9 mouse cellular contexts compared by ENCODE assay signal in genomic region chr19:4558570-4558955, GRCm38 (mm10). TPM values are rescaled to one million over a fixed set of nuclear protein-coding genes. Genes with fewer than 3 reads are reported as not detected.
DNase-seq lines count a peak whose midpoint lies in the region; ATAC-seq and TF ChIP-seq lines count a peak whose summit lies in the region.
"Had no signal": no experiment of that assay in that cellular context is flagged by ENCODE, and none has a peak within 500 bp of the region (broad histone marks: within the 10 kb centered on the region; RNA-seq: fewer than 3 reads in every experiment).

No protein-coding gene starts in this region.

- H3K9ac ChIP-seq in embryonic facial prominence, embryonic 14.5 days (ENCODE audit: low read depth, low read length): peak overlapping the region; percentile 2; the same call in 1 of the 2 replicates
- no peak overlapping the region for H3K9ac ChIP-seq in midbrain, embryonic 15.5 days
- H3K9ac ChIP-seq in lung, postnatal 0 days (replicated peaks; ENCODE audit: low read depth): no peak overlapping the region

- H3K9me3 ChIP-seq in embryonic facial prominence, embryonic 14.5 days (ENCODE audit: control insufficient read depth, low read length): no peaks in the 10 kb centered on the region
- no peaks in the 10 kb centered on the region for H3K9me3 ChIP-seq in midbrain, embryonic 15.5 days
- H3K9me3 ChIP-seq in lung, postnatal 0 days (ENCODE audit: low read length): no peaks in the 10 kb centered on the region

- H3K4me3 ChIP-seq in embryonic facial prominence, embryonic 14.5 days (ENCODE audit: low read depth, low read length): no peak overlapping the region
- no peak overlapping the region for H3K4me3 ChIP-seq in midbrain, embryonic 15.5 days
- H3K4me3 ChIP-seq in lung, postnatal 0 days (ENCODE audit: low read depth, low read length): no peak overlapping the region
- H3K4me3 ChIP-seq: myocyte had no signal

- no peaks in the 10 kb centered on the region for H3K36me3 ChIP-seq in embryonic facial prominence, embryonic 14.5 days (ENCODE audit: control insufficient read depth, insufficient read depth, low read length)
- no peaks in the 10 kb centered on the region for H3K36me3 ChIP-seq in midbrain, embryonic 15.5 days (replicated peaks)
- H3K36me3 ChIP-seq in lung, postnatal 0 days (ENCODE audit: insufficient read depth, low read length): no peaks in the 10 kb centered on the region

- TF ChIP-seq EP300 in lung, postnatal 0 days (IDR thresholded peaks at IDR 0.05): no peak

- DNase-seq in gastrocnemius, adult 18-20 months (ENCODE audit: low spot score): peak; percentile 31
- DNase-seq in gastrocnemius, adult 8-10 months (ENCODE audit: low spot score in 2 of 2): no peak
- peak; percentile 9 for DNase-seq in embryonic facial prominence, embryonic 14.5 days (ENCODE audit: low spot score)
- peak; percentile 37 for DNase-seq in heart, postnatal 4 days
- DNase-seq in layer of hippocampus, adult 9-11 months: no peak
- no peak for DNase-seq in right cerebral cortex, postnatal 25 days
- no peak for DNase-seq in lung, postnatal 0 days (ENCODE audit: low spot score)

- no peak overlapping the region for H3K4me2 ChIP-seq in embryonic facial prominence, embryonic 14.5 days (ENCODE audit: low read depth, low read length)
- no peak overlapping the region for H3K4me2 ChIP-seq in midbrain, embryonic 15.5 days
- H3K4me2 ChIP-seq in lung, postnatal 0 days (replicated peaks; ENCODE audit: low read depth, low read length): no peak overlapping the region

- H3K27me3 ChIP-seq in embryonic facial prominence, embryonic 14.5 days (replicated peaks; ENCODE audit: control insufficient read depth, insufficient read depth, low read length): no peaks in the 10 kb centered on the region
- H3K27me3 ChIP-seq in midbrain, embryonic 15.5 days (replicated peaks): no peaks in the 10 kb centered on the region
- no peaks in the 10 kb centered on the region for H3K27me3 ChIP-seq in lung, postnatal 0 days (replicated peaks; ENCODE audit: insufficient read depth, low read length)

- no peak for TF ChIP-seq CTCF in lung, postnatal 0 days (IDR thresholded peaks at IDR 0.05)

- no peak for ATAC-seq in embryonic facial prominence, embryonic 14.5 days (ENCODE audit: low read depth)
- ATAC-seq in midbrain, embryonic 15.5 days (replicated peaks): no peak
- no peak for ATAC-seq in lung, postnatal 0 days

- H3K27ac ChIP-seq in embryonic facial prominence, embryonic 14.5 days (replicated peaks; ENCODE audit: low read depth, low read length): no peak overlapping the region; the same call in 1 of the 2 replicates
- H3K27ac ChIP-seq in midbrain, embryonic 15.5 days: peak overlapping the region; percentile 53
- no peak overlapping the region for H3K27ac ChIP-seq in lung, postnatal 0 days (ENCODE audit: low read length)

- H3K4me1 ChIP-seq in embryonic facial prominence, embryonic 14.5 days (ENCODE audit: control insufficient read depth, insufficient read depth, low read length): peaks cover 12% of the 10 kb centered on the region
- peaks cover 6% of the 10 kb centered on the region; the same call in 1 of the 2 replicates for H3K4me1 ChIP-seq in midbrain, embryonic 15.5 days
- peaks cover 9% of the 10 kb centered on the region; the same call in 1 of the 2 replicates for H3K4me1 ChIP-seq in lung, postnatal 0 days (ENCODE audit: insufficient read depth, low read depth, low read length)

- WGBS in embryonic facial prominence, embryonic 14.5 days: 53% methylated on average over 3 of the region's 3 CpGs
- WGBS in midbrain, embryonic 15.5 days: 44% methylated on average over 3 of the region's 3 CpGs
- WGBS in lung, postnatal 0 days: 77% methylated on average over 3 of the region's 3 CpGs

RNA-seq across cellular contexts. Expression of gene Pcx, which starts 48.3 kb away (rescaled TPM):
- 100 to 1,000 TPM in 1 of 2 experiments, 10 to 100 TPM in 1; 57.4 to 111 TPM for total RNA-seq in gastrocnemius, adult 18-20 months (2021)
- 100 to 1,000 TPM in 2 of 4 experiments, 10 to 100 TPM in 2; 60.2 to 229 (median 114) TPM for total RNA-seq in gastrocnemius, adult 8-10 months (2022)
- polyA plus RNA-seq in embryonic facial prominence, embryonic 14.5 days (2014; fragmentation: Nextera tagmentation; extraction: Ambion mirVana): 18.4 TPM in 2 replicates
- total RNA-seq in heart, postnatal 4 days (2021): 1 to 10 TPM; 6.9 to 8.8 TPM
- 26.6 and 30.5 TPM in 2 replicates for polyA plus RNA-seq in midbrain, embryonic 15.5 days (2015; fragmentation: Nextera tagmentation; extraction: Ambion mirVana)
- 38.6 and 40.9 TPM in 2 replicates for polyA plus RNA-seq in lung, postnatal 0 days (2015; fragmentation: Nextera tagmentation; extraction: Ambion mirVana)

RNA-seq across cellular contexts. Expression of gene Lrfn4, which starts 56.9 kb away (rescaled TPM):
- total RNA-seq in gastrocnemius, adult 18-20 months (2021): 1 to 10 TPM in 1 of 2 experiments, under 1 TPM in 1; 0.94 to 1.2 TPM
- total RNA-seq in gastrocnemius, adult 8-10 months (2022): 1 to 10 TPM in 2 of 4 experiments, under 1 TPM in 2; 0.46 to 6.3 (median 1.1) TPM
- polyA plus RNA-seq in embryonic facial prominence, embryonic 14.5 days (2014; fragmentation: Nextera tagmentation; extraction: Ambion mirVana): 7.4 and 9.7 TPM in 2 replicates
- 10 to 100 TPM; 19.1 to 20.5 TPM for total RNA-seq in heart, postnatal 4 days (2021)
- 12.7 and 13.9 TPM in 2 replicates for polyA plus RNA-seq in midbrain, embryonic 15.5 days (2015; fragmentation: Nextera tagmentation; extraction: Ambion mirVana)
- polyA plus RNA-seq in lung, postnatal 0 days (2015; fragmentation: Nextera tagmentation; extraction: Ambion mirVana): 3.2 and 3.4 TPM in 2 replicates

Comparison
In these comparisons a context has a peak if more than half of its experiments do, and no peak if none do; other contexts are left out.
1. DNase-seq: peak in gastrocnemius, adult 18-20 months (single experiment), embryonic facial prominence, embryonic 14.5 days (single experiment) and heart, postnatal 4 days (single experiment); none in gastrocnemius, adult 8-10 months (0 of 2), layer of hippocampus, adult 9-11 months (single experiment), right cerebral cortex, postnatal 25 days (single experiment) and lung, postnatal 0 days (single experiment).
2. RNA of gene Pcx, which starts 48.3 kb away (total RNA-seq): 60.2 to 229 TPM in gastrocnemius, adult 8-10 months and 57.4 to 111 TPM in gastrocnemius, adult 18-20 months; 6.9 to 8.8 TPM in heart, postnatal 4 days; every median in the first group is over 4 times any median in the second.